Mouse (Mus musculus) erythroblast, embryonic 14.5 days (primary cell): ENCODE data around the gene Grin2d.

Source experiments
- GATA1 ChIP-seq: IDR thresholded peaks from 2 replicates; pipeline ENCODE4 v1.6.1; 2012; ENCODE audit warnings: low read length, inconsistent platforms, mixed read lengths
- TAL1 ChIP-seq: IDR thresholded peaks from 3 replicates; pipeline ENCODE4 v1.6.1; 2012; ENCODE audit warnings: low read length, inconsistent platforms, mixed read lengths

DNA sequence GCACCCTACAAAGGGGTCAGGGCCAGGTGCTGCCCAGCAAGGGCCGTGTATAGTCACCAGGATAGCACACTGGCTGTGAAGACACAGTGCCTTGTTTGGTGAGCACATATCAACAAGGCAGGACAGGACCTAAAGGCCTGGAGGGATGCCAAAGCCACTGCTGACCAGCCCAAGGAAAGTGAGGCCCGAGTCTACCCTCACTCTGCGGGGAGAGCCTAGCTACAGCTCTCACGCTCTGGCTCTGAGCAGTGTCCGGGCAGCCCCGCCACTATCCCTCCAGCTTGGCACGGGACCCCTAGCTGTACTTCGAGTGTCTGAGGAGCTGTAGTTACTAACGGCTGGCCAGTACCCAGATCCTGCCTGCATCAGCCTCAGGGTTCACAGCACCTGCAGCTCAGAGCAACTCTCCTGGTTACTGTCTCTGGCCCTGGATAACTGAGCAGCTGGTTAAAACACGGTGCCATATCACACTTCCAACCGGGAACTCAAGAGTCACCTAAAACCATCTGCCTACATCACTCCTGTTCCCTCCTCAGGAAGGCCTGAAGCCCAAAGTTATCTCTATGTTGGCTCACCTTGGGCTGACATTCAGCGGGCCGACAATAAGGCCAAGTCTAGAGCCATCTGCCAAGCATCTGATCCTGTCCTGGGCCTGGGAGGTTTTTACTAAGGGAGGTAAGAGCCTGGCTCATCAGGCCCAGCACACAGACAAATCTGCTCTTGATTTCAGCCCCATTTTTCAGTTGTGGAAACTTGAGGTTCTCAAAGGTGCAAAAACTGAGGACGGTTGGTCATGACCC lies 68.7 kb downstream of the Grin2d start:
- TF ChIP-seq GATA1 (no peak), TAL1 (no peak)
